Mouse (Mus musculus) forebrain, embryonic 16.5 days (tissue): Measurements from ENCODE around the gene Ubox5. TPM values are rescaled to one million over a fixed set of nuclear protein-coding genes. Genes with fewer than 3 reads are reported as not detected.

Experiments
- ATAC-seq: fragments of 200-750 bp; cut with Nextera tagmentation; 2 replicates; pipeline ENCODE4 v1.8.0; 2017; ENCODE audit warnings: mild to moderate bottlenecking, moderate library complexity
- H3K27ac ChIP-seq: fragments of 300-500 bp; sonication (generic); 2 replicates; pipeline ENCODE4 v1.5.1; 2014; ENCODE audit warnings: low read length, control low read depth
- H3K27me3 ChIP-seq: fragments of 300-500 bp; sonication (generic); replicated peaks from 2 replicates; pipeline ENCODE4 v1.6.1; 2014; ENCODE audit warnings: low read length; ENCODE audit not compliant: control insufficient read depth, insufficient read depth
- H3K36me3 ChIP-seq: fragments of 300-500 bp; sonication (generic); 2 replicates; pipeline ENCODE4 v1.6.1; 2014; ENCODE audit not compliant: control insufficient read depth, insufficient read depth
- H3K4me1 ChIP-seq: fragments of 300-500 bp; sonication (generic); replicated peaks from 2 replicates; pipeline ENCODE4 v1.6.1; 2014; ENCODE audit warnings: low read length; ENCODE audit not compliant: control insufficient read depth, insufficient read depth
- H3K4me2 ChIP-seq: fragments of 300-500 bp; sonication (generic); 2 replicates; pipeline ENCODE4 v1.6.1; 2014; ENCODE audit warnings: mild to moderate bottlenecking, low read length, control low read depth
- H3K4me3 ChIP-seq: fragments of 300-500 bp; sonication (generic); replicated peaks from 2 replicates; pipeline ENCODE4 v1.5.1; 2014; ENCODE audit warnings: mild to moderate bottlenecking, low read length, control low read depth
- H3K9ac ChIP-seq: fragments of 300-500 bp; sonication (generic); replicated peaks from 2 replicates; pipeline ENCODE4 v1.6.1; 2014; ENCODE audit warnings: low read depth, low read length, control low read depth
- H3K9me3 ChIP-seq: fragments of 300-500 bp; sonication (generic); 2 replicates; pipeline ENCODE4 v1.6.1; 2016; ENCODE audit warnings: low read length; ENCODE audit not compliant: control insufficient read depth
- WGBS: fragments of 180-500 bp; shearing (Covaris S2); extraction: QIAGEN DNeasy Blood & Tissue Kit; methylation state at CpG from one replicate; pipeline ENCODE4 v1.1.7; 2014; 5-methylcytosine and 5-hydroxymethylcytosine counted together
- polyA plus RNA-seq: library from polyadenylated mRNA; unstranded; fragments of >200 nt; fragmentation: Nextera tagmentation; extraction: Ambion mirVana; gene quantifications from 2 replicates; pipeline ENCODE4 v1.2.1, GENCODE M21; 2015

The Ubox5 gene
- polyA plus RNA-seq, 1 experiment from 2014 or later: 14.7 TPM

GRCm38 (mm10) chr2:130638101-130638611, 8.3 kb upstream of the Ubox5 start:
- Histone ChIP-seq H3K27ac (no peak overlapping the region), H3K9ac (no peak overlapping the region), H3K36me3 (no peaks in the 10 kb centered on the region; the same call in 1 of the 2 replicates), H3K4me1 (peaks cover 25% of the 10 kb centered on the region), H3K9me3 (no peaks in the 10 kb centered on the region), H3K27me3 (peaks cover 25% of the 10 kb centered on the region), H3K4me2 (no peak overlapping the region), H3K4me3 (no peak overlapping the region)
- 33% methylated on average over 16 of the region's 16 CpGs for WGBS
- ATAC-seq: no peak

- H3K4me3 ChIP-seq: no peak overlapping the region
- peaks cover 25% of the 10 kb centered on the region for H3K27me3 ChIP-seq
- no peak overlapping the region for H3K4me2 ChIP-seq
- no peaks in the 10 kb centered on the region for H3K9me3 ChIP-seq
- WGBS: 31% methylated on average over 21 of the region's 21 CpGs
- H3K27ac ChIP-seq: no peak overlapping the region
- H3K36me3 ChIP-seq: no peaks in the 10 kb centered on the region; the same call in 1 of the 2 replicates
- no peak overlapping the region for H3K9ac ChIP-seq
- peaks cover 11% of the 10 kb centered on the region for H3K4me1 ChIP-seq
- ATAC-seq: peak; percentile 27; the same call in 1 of the 2 replicates
Measured at GRCm38 (mm10) chr2:130635847-130636246, 6.0 kb upstream of the Ubox5 start.

DNA sequence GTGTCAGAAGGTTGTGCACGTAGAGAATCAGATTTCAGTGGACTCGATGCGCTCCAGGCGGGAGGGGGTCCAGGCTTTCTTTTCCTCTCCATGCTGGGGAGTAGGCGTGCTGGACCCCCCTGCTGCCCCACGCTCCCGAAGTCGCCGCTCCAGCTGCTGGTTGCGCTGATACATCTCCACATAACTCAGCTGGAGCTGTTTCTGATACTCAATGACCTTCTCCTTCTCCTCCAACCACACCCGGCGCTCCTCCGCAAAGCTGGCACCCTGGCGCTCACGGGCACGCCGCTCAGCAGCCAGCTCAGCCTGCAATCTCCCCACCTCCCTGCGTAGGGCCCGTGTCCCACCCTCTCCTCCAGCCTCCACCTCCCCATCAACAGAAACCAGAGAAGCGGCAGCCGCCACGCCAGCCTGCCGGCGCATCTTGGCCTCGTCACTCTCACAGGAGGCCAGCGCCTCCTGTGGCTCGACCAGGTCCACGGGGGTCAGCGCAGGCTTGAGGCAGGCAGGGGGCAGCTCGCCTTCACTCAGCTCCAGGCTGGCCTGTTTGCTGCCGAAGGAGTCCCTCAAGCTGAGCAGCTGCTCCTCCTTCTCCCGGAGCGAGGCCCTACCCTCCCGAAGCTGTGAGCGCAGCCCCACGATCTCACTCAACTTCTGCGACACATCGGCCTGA, 5.0 kb upstream of the Ubox5 start:
- Histone ChIP-seq H3K27ac (no peak overlapping the region), H3K27me3 (peaks cover 25% of the 10 kb centered on the region), H3K4me1 (peaks cover 11% of the 10 kb centered on the region), H3K9me3 (no peaks in the 10 kb centered on the region), H3K4me2 (peak overlapping the region; percentile 52), H3K36me3 (no peaks in the 10 kb centered on the region; the same call in 1 of the 2 replicates), H3K9ac (peak overlapping the region; percentile 54), H3K4me3 (peak overlapping the region; percentile 26)
- 6% methylated on average over 36 of the region's 38 CpGs for WGBS
- peak; percentile 18 for ATAC-seq

GRCm38 (mm10) chr2:130634006-130634738, 4.3 kb upstream of the Ubox5 start:
- Histone ChIP-seq H3K27ac (no peak overlapping the region), H3K27me3 (peaks cover 25% of the 10 kb centered on the region), H3K9me3 (no peaks in the 10 kb centered on the region), H3K4me3 (no peak overlapping the region), H3K36me3 (no peaks in the 10 kb centered on the region; the same call in 1 of the 2 replicates), H3K4me1 (peaks cover 11% of the 10 kb centered on the region), H3K4me2 (peak overlapping the region; percentile 52), H3K9ac (peak overlapping the region; percentile 54)
- ATAC-seq: 0 out of 2 replicates have a peak, but pooled peaks have one; percentile 21
- WGBS: 12% methylated on average over 14 of the region's 14 CpGs

GRCm38 (mm10) chr2:130632887-130633675, 3.2 kb upstream of the Ubox5 start:
- 43% methylated on average over 5 of the region's 5 CpGs for WGBS
- Histone ChIP-seq H3K9ac (no peak overlapping the region), H3K4me3 (no peak overlapping the region), H3K4me2 (no peak overlapping the region), H3K27me3 (peaks cover 25% of the 10 kb centered on the region), H3K27ac (no peak overlapping the region), H3K9me3 (no peaks in the 10 kb centered on the region), H3K36me3 (no peaks in the 10 kb centered on the region; the same call in 1 of the 2 replicates), H3K4me1 (peaks cover 21% of the 10 kb centered on the region)
- ATAC-seq: no peak

DNA sequence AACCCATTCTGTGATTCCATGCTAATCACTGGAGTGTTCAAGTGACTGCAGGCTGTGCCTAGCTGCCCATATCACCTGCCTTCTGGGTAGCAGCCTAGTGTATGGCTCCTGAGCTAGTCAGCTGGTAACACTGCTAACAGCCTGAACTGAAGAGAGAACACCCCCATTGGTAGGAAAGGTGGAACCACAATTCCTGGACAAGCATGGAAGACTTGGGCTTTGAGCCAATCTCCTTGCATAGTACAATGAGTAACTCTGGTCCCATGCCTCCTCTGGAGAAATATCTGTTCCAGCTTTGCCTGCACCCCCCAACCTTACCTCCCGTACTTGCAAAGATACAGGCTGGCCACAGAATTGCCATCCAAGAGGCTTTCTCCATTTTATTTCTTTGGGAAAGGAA, 2.6 kb upstream of the Ubox5 start:
- H3K9me3 ChIP-seq: no peaks in the 10 kb centered on the region
- peaks cover 22% of the 10 kb centered on the region for H3K4me1 ChIP-seq
- WGBS: 28% methylated on average over 1 of the region's 1 CpGs
- no peak overlapping the region for H3K4me2 ChIP-seq
- H3K36me3 ChIP-seq: peaks cover under 1% of the 10 kb centered on the region; the same call in 1 of the 2 replicates
- no peak overlapping the region for H3K9ac ChIP-seq
- H3K27ac ChIP-seq: no peak overlapping the region
- H3K4me3 ChIP-seq: no peak overlapping the region
- peaks cover 25% of the 10 kb centered on the region for H3K27me3 ChIP-seq
- ATAC-seq: no peak

DNA sequence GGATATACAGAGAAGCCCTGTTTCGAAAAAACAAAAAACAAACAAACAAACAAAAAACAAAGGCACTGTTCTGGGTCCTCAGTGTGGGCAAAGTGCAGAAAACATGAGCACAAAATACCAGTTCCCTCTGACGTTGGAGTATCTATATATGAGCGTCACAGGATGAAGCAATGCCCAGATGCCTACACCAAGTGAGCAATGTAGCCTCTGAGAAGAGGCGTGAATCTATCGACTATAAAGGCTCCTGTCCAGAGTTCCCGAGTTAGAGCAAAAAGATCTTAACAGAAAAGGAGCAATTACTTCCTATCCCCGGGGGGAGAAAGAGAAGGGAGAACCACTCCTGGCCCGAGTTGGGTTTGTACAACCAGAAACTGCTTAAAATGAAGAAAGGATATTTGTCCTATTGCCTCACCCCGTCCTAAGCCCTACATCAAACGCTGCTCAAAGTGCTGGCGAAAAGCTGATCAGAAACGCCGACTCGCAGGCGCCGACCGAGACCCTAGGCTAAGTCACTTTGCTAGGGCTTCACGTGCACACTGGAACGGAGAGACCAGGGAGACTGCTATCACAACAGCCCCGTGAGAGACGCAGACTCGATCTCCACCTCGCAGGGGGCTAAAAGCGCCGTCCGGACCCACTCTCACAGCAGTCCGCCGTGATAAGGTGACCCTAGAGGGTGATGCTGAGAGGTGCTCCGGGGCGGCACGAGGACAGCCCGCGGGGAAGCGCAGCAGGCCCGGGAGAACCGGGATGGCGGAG, 579 bp downstream of the Ubox5 start:
- Histone ChIP-seq H3K4me2 (peak overlapping the region; percentile 94), H3K9ac (peak overlapping the region; percentile 96), H3K27ac (peak overlapping the region; percentile 47), H3K4me1 (peaks cover 13% of the 10 kb centered on the region), H3K36me3 (peaks cover 10% of the 10 kb centered on the region), H3K4me3 (peak overlapping the region; percentile 97), H3K9me3 (no peaks in the 10 kb centered on the region), H3K27me3 (peaks cover 3% of the 10 kb centered on the region; the same call in 1 of the 2 replicates)
- ATAC-seq: peak; percentile 65
- 2% methylated on average over 37 of the region's 37 CpGs for WGBS

DNA sequence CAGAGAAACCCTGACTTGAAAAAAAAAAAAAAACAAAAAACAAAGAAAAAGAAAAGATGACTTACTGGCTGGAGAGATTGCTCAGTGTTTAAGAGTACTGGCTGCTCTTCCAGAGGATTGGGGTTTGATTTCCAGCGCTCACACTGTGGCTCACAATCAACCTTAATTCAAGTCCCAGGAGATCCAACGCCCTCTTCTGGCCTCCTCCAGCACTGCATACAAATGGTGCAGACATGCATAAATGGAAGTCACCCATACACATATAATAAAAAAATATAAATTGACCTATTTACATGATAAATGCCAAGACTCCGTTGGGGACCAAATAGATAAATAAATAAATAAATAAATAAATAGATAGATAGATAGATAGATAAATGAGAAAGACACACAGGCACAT, 1.4 kb downstream of the Ubox5 start:
- 57% methylated on average over 3 of the region's 3 CpGs for WGBS
- Histone ChIP-seq H3K27ac (no peak overlapping the region), H3K4me1 (peaks cover 10% of the 10 kb centered on the region), H3K27me3 (no peaks in the 10 kb centered on the region), H3K36me3 (peaks cover 10% of the 10 kb centered on the region), H3K9ac (no peak overlapping the region), H3K9me3 (no peaks in the 10 kb centered on the region), H3K4me2 (peak overlapping the region; percentile 94), H3K4me3 (no peak overlapping the region)
- ATAC-seq: no peak
